Mouse (Mus musculus) midbrain, postnatal 0 days (tissue): ENCODE results near the gene Gxylt2. TPM values are rescaled to one million over a fixed set of nuclear protein-coding genes. Genes with fewer than 3 reads are reported as not detected.
A peak's percentile ranks its signal among the peaks of the same experiment; 100 is the strongest.

ENCODE experiments used
- ATAC-seq: fragments of 200-750 bp; cut with Nextera tagmentation; 2 replicates; pipeline ENCODE4 v1.8.0; 2017; ENCODE audit warnings: moderate number of reproducible peaks, mild to moderate bottlenecking, moderate TSS enrichment, moderate library complexity; ENCODE audit not compliant: low FRiP score
- DNase-seq: peaks from one replicate; pipeline ENCODE4 v3.0.0-alpha.2; 2015; ENCODE audit warnings: low spot score
- H3K27ac ChIP-seq: fragments of 300-500 bp; sonication (generic); 2 replicates; pipeline ENCODE4 v1.5.1; 2014; ENCODE audit warnings: low read depth, mild to moderate bottlenecking, low read length, mixed read lengths
- H3K27me3 ChIP-seq: fragments of 300-500 bp; sonication (generic); 2 replicates; pipeline ENCODE4 v1.6.1; 2014; ENCODE audit warnings: low read length, control low read depth, mixed read lengths; ENCODE audit not compliant: insufficient read depth
- H3K36me3 ChIP-seq: fragments of 300-500 bp; sonication (generic); 2 replicates; pipeline ENCODE4 v1.6.1; 2014; ENCODE audit warnings: low read length, control low read depth, mixed read lengths; ENCODE audit not compliant: insufficient read depth
- H3K4me1 ChIP-seq: fragments of 300-500 bp; sonication (generic); 2 replicates; pipeline ENCODE4 v1.6.1; 2014; ENCODE audit warnings: mild to moderate bottlenecking, control low read depth, antibody characterized with exemption, low read length, mixed read lengths; ENCODE audit not compliant: insufficient read depth
- H3K4me2 ChIP-seq: fragments of 300-500 bp; sonication (generic); 2 replicates; pipeline ENCODE4 v1.6.1; 2014; ENCODE audit warnings: low read depth, mild to moderate bottlenecking, low read length, mixed read lengths; ENCODE audit not compliant: poor library complexity, severe bottlenecking
- H3K4me3 ChIP-seq: fragments of 300-500 bp; sonication (generic); 2 replicates; pipeline ENCODE4 v1.5.1; 2014; ENCODE audit warnings: low read depth, mild to moderate bottlenecking, low read length, moderate library complexity
- H3K9ac ChIP-seq: fragments of 300-500 bp; sonication (generic); replicated peaks from 2 replicates; pipeline ENCODE4 v1.6.1; 2014; ENCODE audit warnings: mild to moderate bottlenecking, low read length, moderate library complexity, mixed read lengths; ENCODE audit not compliant: poor library complexity, severe bottlenecking
- H3K9me3 ChIP-seq: fragments of 300-500 bp; sonication (generic); 2 replicates; pipeline ENCODE4 v1.6.1; 2016; ENCODE audit warnings: low read length, control low read depth
- CTCF ChIP-seq: IDR thresholded peaks from 2 replicates; pipeline ENCODE4 v1.5.1; 2016; ENCODE audit warnings: antibody characterized with exemption, mild to moderate bottlenecking
- WGBS: fragments of 180-500 bp; shearing (Covaris S2); extraction: QIAGEN DNeasy Blood & Tissue Kit; methylation state at CpG from one replicate; pipeline ENCODE4 v1.1.7; 2014; 5-methylcytosine and 5-hydroxymethylcytosine counted together
- polyA plus RNA-seq: library from polyadenylated mRNA; unstranded; fragments of >200 nt; fragmentation: Nextera tagmentation; extraction: Ambion mirVana; gene quantifications from 2 replicates; pipeline ENCODE4 v1.2.1, GENCODE M21; 2015
- total RNA-seq: library from RNA; depleted of rRNA; stranded (reverse); fragments of >200 nt; gene quantifications from 2 replicates; pipeline ENCODE4 v1.2.3, GENCODE M21; 2014

Gene Gxylt2
- total and polyA plus RNA-seq, 2 experiments from 2014 or later: 2.0 to 3.1 TPM

GRCm38 (mm10) chr6:100699986-100700385 lies 4.5 kb upstream of the Gxylt2 start:
- no peaks in the 10 kb centered on the region; the same call in 1 of the 2 replicates for H3K4me1 ChIP-seq
- H3K9ac ChIP-seq: no peak overlapping the region
- no peak for TF ChIP-seq CTCF
- no peak for ATAC-seq
- H3K27me3 ChIP-seq: peaks cover 10% of the 10 kb centered on the region; the same call in 1 of the 2 replicates
- DNase-seq: no peak
- no peaks in the 10 kb centered on the region for H3K36me3 ChIP-seq
- no peak overlapping the region for H3K4me3 ChIP-seq
- 91% methylated on average over 5 of the region's 5 CpGs for WGBS
- no peaks in the 10 kb centered on the region for H3K9me3 ChIP-seq
- H3K4me2 ChIP-seq: no peak overlapping the region
- no peak overlapping the region for H3K27ac ChIP-seq

GRCm38 (mm10) chr6:100700774-100701173 lies 3.8 kb upstream of the Gxylt2 start:
- Histone ChIP-seq H3K9ac (no peak overlapping the region), H3K4me1 (no peaks in the 10 kb centered on the region; the same call in 1 of the 2 replicates), H3K4me2 (no peak overlapping the region), H3K4me3 (no peak overlapping the region), H3K27me3 (peaks cover 17% of the 10 kb centered on the region; the same call in 1 of the 2 replicates), H3K27ac (no peak overlapping the region), H3K9me3 (no peaks in the 10 kb centered on the region), H3K36me3 (no peaks in the 10 kb centered on the region)
- DNase-seq: peak; percentile 42
- 76% methylated on average over 5 of the region's 5 CpGs for WGBS
- no peak for TF ChIP-seq CTCF
- ATAC-seq: no peak

GRCm38 (mm10) chr6:100704197-100704573 lies 349 bp upstream of the Gxylt2 start:
- DNase-seq: no peak
- Histone ChIP-seq H3K27ac (no peak overlapping the region), H3K27me3 (peaks cover 22% of the 10 kb centered on the region; the same call in 1 of the 2 replicates), H3K36me3 (no peaks in the 10 kb centered on the region), H3K4me2 (peak overlapping the region; percentile 98), H3K9ac (peak overlapping the region; percentile 67), H3K4me3 (peak overlapping the region; percentile 74), H3K9me3 (no peaks in the 10 kb centered on the region), H3K4me1 (no peaks in the 10 kb centered on the region; the same call in 1 of the 2 replicates)
- WGBS: 31% methylated on average over 8 of the region's 8 CpGs
- 0 out of 2 replicates have a peak, but pooled peaks have one; percentile 5 for ATAC-seq
- TF ChIP-seq CTCF: no peak

- H3K4me3 ChIP-seq: peak overlapping the region; percentile 74
- WGBS: 1% methylated on average over 15 of the region's 15 CpGs
- H3K9me3 ChIP-seq: no peaks in the 10 kb centered on the region
- no peak overlapping the region for H3K9ac ChIP-seq
- ATAC-seq (no peak), DNase-seq (no peak)
- H3K4me1 ChIP-seq: no peaks in the 10 kb centered on the region; the same call in 1 of the 2 replicates
- no peak for TF ChIP-seq CTCF
- peak overlapping the region; percentile 98 for H3K4me2 ChIP-seq
- no peak overlapping the region for H3K27ac ChIP-seq
- H3K27me3 ChIP-seq: peaks cover 22% of the 10 kb centered on the region; the same call in 1 of the 2 replicates
- no peaks in the 10 kb centered on the region for H3K36me3 ChIP-seq
These were observed 855 bp downstream of the Gxylt2 start for GRCm38 (mm10) chr6:100705366-100705811.

GRCm38 (mm10) chr6:100706861-100707260 lies 2.3 kb downstream of the Gxylt2 start:
- Histone ChIP-seq H3K4me2 (no peak overlapping the region), H3K9me3 (no peaks in the 10 kb centered on the region), H3K4me1 (no peaks in the 10 kb centered on the region; the same call in 1 of the 2 replicates), H3K27ac (no peak overlapping the region), H3K4me3 (no peak overlapping the region), H3K27me3 (peaks cover 22% of the 10 kb centered on the region; the same call in 1 of the 2 replicates), H3K9ac (no peak overlapping the region), H3K36me3 (no peaks in the 10 kb centered on the region)
- TF ChIP-seq CTCF: no peak
- DNase-seq (no peak), ATAC-seq (no peak)
- 78% methylated on average over 6 of the region's 6 CpGs for WGBS

GRCm38 (mm10) chr6:100707557-100707956 lies 3.0 kb downstream of the Gxylt2 start:
- WGBS: 35% methylated on average over 7 of the region's 7 CpGs
- Histone ChIP-seq H3K4me1 (no peaks in the 10 kb centered on the region; the same call in 1 of the 2 replicates), H3K9ac (no peak overlapping the region), H3K27me3 (peaks cover 21% of the 10 kb centered on the region; the same call in 1 of the 2 replicates), H3K9me3 (no peaks in the 10 kb centered on the region), H3K36me3 (no peaks in the 10 kb centered on the region), H3K4me2 (no peak overlapping the region), H3K4me3 (no peak overlapping the region), H3K27ac (no peak overlapping the region)
- DNase-seq: no peak
- no peak for TF ChIP-seq CTCF
- no peak for ATAC-seq
